Mouse (Mus musculus): Measurements from ENCODE around the gene Mmachc. TPM values are rescaled to one million over a fixed set of nuclear protein-coding genes. Genes with fewer than 3 reads are reported as not detected.
"Not testable (repeated sequence)": the region's sequence is repeated elsewhere in the genome, so short reads cannot be mapped to it uniquely, and the experiment has no call there.

Mmachc gene
- total and polyA plus RNA-seq, 2 experiments from 2014 or later = 16.8 to 24.3 TPM

- no peak for TF ChIP-seq CTCF (IDR thresholded peaks at IDR 0.05)
- Histone ChIP-seq H3K36me3 (ENCODE audit: insufficient read depth, low read length) (no peaks in the 10 kb centered on the region), H3K4me3 (ENCODE audit: low read depth, low read length) (no peak overlapping the region), H3K9me3 (ENCODE audit: low read length) (no peaks in the 10 kb centered on the region), H3K4me2 (ENCODE audit: low read depth, low read length, poor library complexity, severe bottlenecking) (no peak overlapping the region), H3K27ac (ENCODE audit: low read depth, low read length) (no peak overlapping the region), H3K9ac (replicated peaks; ENCODE audit: low read length, poor library complexity, severe bottlenecking) (no peak overlapping the region), H3K27me3 (ENCODE audit: insufficient read depth, low read length) (no peaks in the 10 kb centered on the region), H3K4me1 (ENCODE audit: insufficient read depth, low read length) (no peaks in the 10 kb centered on the region)
- DNase-seq (ENCODE audit: low spot score) (no peak), ATAC-seq (ENCODE audit: low FRiP score) (no peak)
- WGBS = 86% methylated on average over 3 of the region's 3 CpGs
Measured at GRCm38 (mm10) chr4:116676027-116676426, 32.2 kb downstream of the Mmachc start.

- 93% methylated on average over 6 of the region's 6 CpGs for WGBS
- ATAC-seq (ENCODE audit: low FRiP score); H3K27ac ChIP-seq (ENCODE audit: low read depth, low read length); H3K27me3 ChIP-seq (ENCODE audit: insufficient read depth, low read length); H3K9ac ChIP-seq (replicated peaks; ENCODE audit: low read length, poor library complexity, severe bottlenecking); DNase-seq (ENCODE audit: low spot score); H3K4me1 ChIP-seq (ENCODE audit: insufficient read depth, low read length); H3K9me3 ChIP-seq (ENCODE audit: low read length); H3K4me2 ChIP-seq (ENCODE audit: low read depth, low read length, poor library complexity, severe bottlenecking); H3K4me3 ChIP-seq (ENCODE audit: low read depth, low read length); H3K36me3 ChIP-seq (ENCODE audit: insufficient read depth, low read length): not testable (repeated sequence)
Measured at GRCm38 (mm10) chr4:116674761-116675160, 33.4 kb downstream of the Mmachc start.

- H3K4me3 ChIP-seq (ENCODE audit: low read depth, low read length) = no peak overlapping the region
- no peak overlapping the region for H3K4me2 ChIP-seq (ENCODE audit: low read depth, low read length, poor library complexity, severe bottlenecking)
- TF ChIP-seq CTCF (IDR thresholded peaks at IDR 0.05) = no peak
- H3K4me1 ChIP-seq (ENCODE audit: insufficient read depth, low read length) = no peaks in the 10 kb centered on the region
- ATAC-seq (ENCODE audit: low FRiP score) (no peak), DNase-seq (ENCODE audit: low spot score) (no peak)
- H3K9ac ChIP-seq (replicated peaks; ENCODE audit: low read length, poor library complexity, severe bottlenecking) = no peak overlapping the region
- WGBS = 72% methylated on average over 2 of the region's 2 CpGs
- H3K27ac ChIP-seq (ENCODE audit: low read depth, low read length) = no peak overlapping the region
- H3K9me3 ChIP-seq (ENCODE audit: low read length) = no peaks in the 10 kb centered on the region
- H3K36me3 ChIP-seq (ENCODE audit: insufficient read depth, low read length) = no peaks in the 10 kb centered on the region
- H3K27me3 ChIP-seq (ENCODE audit: insufficient read depth, low read length) = no peaks in the 10 kb centered on the region
Measured at GRCm38 (mm10) chr4:116672785-116673184, 35.4 kb downstream of the Mmachc start.

GRCm38 (mm10) chr4:116669291-116669690, 38.9 kb downstream of the Mmachc start:
- Histone ChIP-seq H3K27ac (ENCODE audit: low read depth, low read length) (no peak overlapping the region), H3K4me2 (ENCODE audit: low read depth, low read length, poor library complexity, severe bottlenecking) (no peak overlapping the region), H3K9me3 (ENCODE audit: low read length) (no peaks in the 10 kb centered on the region), H3K4me3 (ENCODE audit: low read depth, low read length) (no peak overlapping the region), H3K27me3 (ENCODE audit: insufficient read depth, low read length) (no peaks in the 10 kb centered on the region), H3K4me1 (ENCODE audit: insufficient read depth, low read length) (no peaks in the 10 kb centered on the region), H3K36me3 (ENCODE audit: insufficient read depth, low read length) (no peaks in the 10 kb centered on the region), H3K9ac (replicated peaks; ENCODE audit: low read length, poor library complexity, severe bottlenecking) (no peak overlapping the region)
- WGBS = 71% methylated on average over 2 of the region's 2 CpGs
- ATAC-seq (ENCODE audit: low FRiP score) (no peak), DNase-seq (ENCODE audit: low spot score) (no peak)
- TF ChIP-seq CTCF (IDR thresholded peaks at IDR 0.05) = peak; percentile 38

- no peak for TF ChIP-seq CTCF (IDR thresholded peaks at IDR 0.05)
- Histone ChIP-seq H3K27me3 (ENCODE audit: insufficient read depth, low read length) (no peaks in the 10 kb centered on the region), H3K9me3 (ENCODE audit: low read length) (no peaks in the 10 kb centered on the region), H3K36me3 (ENCODE audit: insufficient read depth, low read length) (no peaks in the 10 kb centered on the region), H3K9ac (replicated peaks; ENCODE audit: low read length, poor library complexity, severe bottlenecking) (no peak overlapping the region), H3K4me3 (ENCODE audit: low read depth, low read length) (no peak overlapping the region), H3K4me2 (ENCODE audit: low read depth, low read length, poor library complexity, severe bottlenecking) (no peak overlapping the region), H3K4me1 (ENCODE audit: insufficient read depth, low read length) (no peaks in the 10 kb centered on the region), H3K27ac (ENCODE audit: low read depth, low read length) (no peak overlapping the region)
- no peak for DNase-seq (ENCODE audit: low spot score)
- WGBS = 61% methylated on average over 3 of the region's 3 CpGs
- no peak for ATAC-seq (ENCODE audit: low FRiP score)
Measured at GRCm38 (mm10) chr4:116668145-116668544, 40.1 kb downstream of the Mmachc start.

GRCm38 (mm10) chr4:116666625-116667024, 41.6 kb downstream of the Mmachc start:
- Histone ChIP-seq H3K4me3 (ENCODE audit: low read depth, low read length) (no peak overlapping the region), H3K27me3 (ENCODE audit: insufficient read depth, low read length) (no peaks in the 10 kb centered on the region), H3K36me3 (ENCODE audit: insufficient read depth, low read length) (no peaks in the 10 kb centered on the region), H3K9me3 (ENCODE audit: low read length) (no peaks in the 10 kb centered on the region), H3K4me1 (ENCODE audit: insufficient read depth, low read length) (no peaks in the 10 kb centered on the region), H3K4me2 (ENCODE audit: low read depth, low read length, poor library complexity, severe bottlenecking) (no peak overlapping the region), H3K9ac (replicated peaks; ENCODE audit: low read length, poor library complexity, severe bottlenecking) (no peak overlapping the region), H3K27ac (ENCODE audit: low read depth, low read length) (no peak overlapping the region)
- DNase-seq (ENCODE audit: low spot score) (no peak), ATAC-seq (ENCODE audit: low FRiP score) (no peak)
- WGBS = 66% methylated on average over 4 of the region's 4 CpGs
- TF ChIP-seq CTCF (IDR thresholded peaks at IDR 0.05) = no peak

Data from midbrain, postnatal 0 days (tissue).